ENCODE assay signal across 9 mouse cellular contexts in genomic region chr16:25465435-25466139, GRCm38 (mm10).
A peak's percentile ranks its signal among the peaks of the same experiment; 100 is the strongest.
DNase-seq lines count a peak whose midpoint lies in the region; ATAC-seq and TF ChIP-seq lines count a peak whose summit lies in the region.
"Had no signal": no experiment of that assay in that cellular context is flagged by ENCODE, and none has a peak within 500 bp of the region (broad histone marks: within the 10 kb centered on the region; RNA-seq: fewer than 3 reads in every experiment).

No protein-coding gene starts in this region.

- TF ChIP-seq CTCF in intestine, postnatal 0 days (IDR thresholded peaks at IDR 0.05; ENCODE audit: low read depth): no peak

- H3K27ac ChIP-seq in forebrain, embryonic 10.5 days: 0 out of 2 replicates have a peak overlapping the region, but pooled peaks have one; percentile 15
- no peak overlapping the region for H3K27ac ChIP-seq in forebrain, embryonic 16.5 days (ENCODE audit: low read length)
- no peak overlapping the region for H3K27ac ChIP-seq in neural tube, embryonic 12.5 days
- no peak overlapping the region for H3K27ac ChIP-seq in intestine, postnatal 0 days (ENCODE audit: low read depth, low read length)
- H3K27ac ChIP-seq: midbrain, embryonic 12.5 days had no signal

- no peak overlapping the region for H3K9ac ChIP-seq in forebrain, embryonic 16.5 days (replicated peaks; ENCODE audit: low read depth, low read length)
- H3K9ac ChIP-seq in neural tube, embryonic 12.5 days: no peak overlapping the region
- no peak overlapping the region for H3K9ac ChIP-seq in intestine, postnatal 0 days (ENCODE audit: low read depth, low read length)
- H3K9ac ChIP-seq: midbrain, embryonic 12.5 days had no signal

- no peak for ATAC-seq in forebrain, embryonic 16.5 days
- peak; percentile 56; the same call in 1 of the 2 replicates for ATAC-seq in neural tube, embryonic 12.5 days (ENCODE audit: low FRiP score, low read depth)
- ATAC-seq in intestine, postnatal 0 days: no peak

- no peak overlapping the region for H3K4me3 ChIP-seq in forebrain, embryonic 10.5 days
- H3K4me3 ChIP-seq in forebrain, embryonic 16.5 days (replicated peaks; ENCODE audit: low read length): no peak overlapping the region
- H3K4me3 ChIP-seq in neural tube, embryonic 12.5 days: no peak overlapping the region
- no peak overlapping the region for H3K4me3 ChIP-seq in intestine, postnatal 0 days (ENCODE audit: low read depth, low read length)
- H3K4me3 ChIP-seq: midbrain, embryonic 12.5 days had no signal

- no peaks in the 10 kb centered on the region for H3K9me3 ChIP-seq in forebrain, embryonic 10.5 days
- H3K9me3 ChIP-seq in forebrain, embryonic 16.5 days (ENCODE audit: control insufficient read depth, low read length): no peaks in the 10 kb centered on the region
- no peaks in the 10 kb centered on the region for H3K9me3 ChIP-seq in neural tube, embryonic 12.5 days
- H3K9me3 ChIP-seq in intestine, postnatal 0 days (ENCODE audit: control insufficient read depth): no peaks in the 10 kb centered on the region
- H3K9me3 ChIP-seq: midbrain, embryonic 12.5 days had no signal

- H3K4me2 ChIP-seq in forebrain, embryonic 16.5 days (ENCODE audit: low read length): no peak overlapping the region
- H3K4me2 ChIP-seq in neural tube, embryonic 12.5 days (replicated peaks): no peak overlapping the region
- H3K4me2 ChIP-seq in intestine, postnatal 0 days (replicated peaks; ENCODE audit: low read depth): no peak overlapping the region
- H3K4me2 ChIP-seq: midbrain, embryonic 12.5 days had no signal

- no peaks in the 10 kb centered on the region for H3K27me3 ChIP-seq in forebrain, embryonic 10.5 days (ENCODE audit: poor library complexity, severe bottlenecking)
- no peaks in the 10 kb centered on the region for H3K27me3 ChIP-seq in forebrain, embryonic 16.5 days (replicated peaks; ENCODE audit: control insufficient read depth, insufficient read depth, low read length)
- no peaks in the 10 kb centered on the region for H3K27me3 ChIP-seq in neural tube, embryonic 12.5 days (replicated peaks)
- H3K27me3 ChIP-seq in intestine, postnatal 0 days (replicated peaks; ENCODE audit: control insufficient read depth, insufficient read depth, low read length): no peaks in the 10 kb centered on the region
- H3K27me3 ChIP-seq: midbrain, embryonic 12.5 days had no signal

- no peaks in the 10 kb centered on the region for H3K36me3 ChIP-seq in forebrain, embryonic 10.5 days (replicated peaks)
- no peaks in the 10 kb centered on the region for H3K36me3 ChIP-seq in forebrain, embryonic 16.5 days (ENCODE audit: control insufficient read depth, insufficient read depth)
- no peaks in the 10 kb centered on the region for H3K36me3 ChIP-seq in neural tube, embryonic 12.5 days
- H3K36me3 ChIP-seq in intestine, postnatal 0 days (ENCODE audit: control insufficient read depth, insufficient read depth): no peaks in the 10 kb centered on the region
- H3K36me3 ChIP-seq: midbrain, embryonic 12.5 days had no signal

- H3K4me1 ChIP-seq in forebrain, embryonic 10.5 days: peaks cover 7% of the 10 kb centered on the region
- H3K4me1 ChIP-seq in forebrain, embryonic 16.5 days (replicated peaks; ENCODE audit: control insufficient read depth, insufficient read depth, low read length): no peaks in the 10 kb centered on the region
- peaks cover 6% of the 10 kb centered on the region; the same call in 1 of the 2 replicates for H3K4me1 ChIP-seq in neural tube, embryonic 12.5 days
- no peaks in the 10 kb centered on the region for H3K4me1 ChIP-seq in intestine, postnatal 0 days (replicated peaks; ENCODE audit: control insufficient read depth, insufficient read depth, low read length)

- DNase-seq in forebrain, embryonic 10.5 days (ENCODE audit: extremely low spot score, low spot score): no peak
- peak; percentile 23 for DNase-seq in brain, adult 2 months (ENCODE audit: low read depth, low spot score)
- DNase-seq in heart, adult 8-10 months (ENCODE audit: low spot score): peak; percentile 17
- DNase-seq in layer of hippocampus, postnatal 36 days: peak; percentile 32 to 37
- no peak for DNase-seq in c-Kit-positive CD71-positive TER-119-positive erythroid progenitor cells, embryonic 14.5 days (ENCODE audit: low spot score)

- 57% methylated on average over 13 of the region's 13 CpGs for WGBS in forebrain, embryonic 10.5 days
- WGBS in forebrain, embryonic 16.5 days: 52% methylated on average over 13 of the region's 13 CpGs
- WGBS in neural tube, embryonic 12.5 days: 56% methylated on average over 13 of the region's 13 CpGs
- WGBS in intestine, postnatal 0 days: 46% methylated on average over 13 of the region's 13 CpGs

Comparison
In these comparisons a context has a peak if more than half of its experiments do, and no peak if none do; other contexts are left out.
1. DNase-seq: peak in brain, adult 2 months (single experiment), heart, adult 8-10 months (single experiment) and layer of hippocampus, postnatal 36 days (2 of 2); none in forebrain, embryonic 10.5 days (single experiment) and c-Kit-positive CD71-positive TER-119-positive erythroid progenitor cells, embryonic 14.5 days (single experiment).